In genomic region chr14:49345835-49346234, GRCm38 (mm10) we compare ENCODE assay signal across 15 mouse cellular contexts.
"Had no signal": no experiment of that assay in that cellular context is flagged by ENCODE, and none has a peak within 500 bp of the region (broad histone marks: within the 10 kb centered on the region; RNA-seq: fewer than 3 reads in every experiment).

No protein-coding gene starts in this region.

- H3K9me3 ChIP-seq: kidney, embryonic 15.5 days; liver, embryonic 13.5 days; neural tube, embryonic 13.5 days had no signal

- H3K27ac ChIP-seq: kidney, embryonic 15.5 days; left cerebral cortex, adult 2 months; liver, embryonic 13.5 days; neural tube, embryonic 13.5 days had no signal

- H3K36me3 ChIP-seq: kidney, embryonic 15.5 days; liver, embryonic 13.5 days; neural tube, embryonic 13.5 days had no signal

- H3K27me3 ChIP-seq: kidney, embryonic 15.5 days; liver, embryonic 13.5 days; neural tube, embryonic 13.5 days had no signal

- H3K4me2 ChIP-seq: kidney, embryonic 15.5 days; liver, embryonic 13.5 days; neural tube, embryonic 13.5 days had no signal

- H3K9ac ChIP-seq: kidney, embryonic 15.5 days; liver, embryonic 13.5 days; neural tube, embryonic 13.5 days had no signal

- H3K4me3 ChIP-seq: kidney, embryonic 15.5 days; left cerebral cortex, adult 2 months; liver, embryonic 13.5 days; neural tube, embryonic 13.5 days had no signal

- DNase-seq: kidney, adult 11 months; kidney, adult 8-10 months; kidney, postnatal 10 days; kidney, postnatal 36 days; layer of hippocampus, postnatal 36 days; liver, embryonic 13.5 days; lung, adult 2 months; lung, postnatal 14 days; lung, postnatal 4 days; thymus, adult 18-20 months; thymus, postnatal 14 days; thymus, postnatal 4 days had no signal

- H3K4me1 ChIP-seq: kidney, embryonic 15.5 days; liver, embryonic 13.5 days; neural tube, embryonic 13.5 days had no signal
